Mouse (Mus musculus) C2C12 (cell line): Measurements from ENCODE around the gene Mybbp1a. TPM values are rescaled to one million over a fixed set of nuclear protein-coding genes. Genes with fewer than 3 reads are reported as not detected.

Experiments used
- H3K27me3 ChIP-seq: one replicate; pipeline ENCODE4 v1.6.1; 2011; ENCODE audit not compliant: control insufficient read depth, insufficient read depth, insufficient read length
- H3K36me3 ChIP-seq: one replicate; pipeline ENCODE4 v1.6.1; 2011; ENCODE audit not compliant: control insufficient read depth, insufficient read depth
- H3K4me3 ChIP-seq: one replicate; pipeline ENCODE4 v1.5.1; 2011; ENCODE audit warnings: mild to moderate bottlenecking, control low read depth; ENCODE audit not compliant: poor library complexity, insufficient read depth, severe bottlenecking
- H3K79me2 ChIP-seq: one replicate; pipeline ENCODE4 v1.6.1; 2011; ENCODE audit not compliant: control insufficient read depth, insufficient read depth
- H3K79me3 ChIP-seq: one replicate; pipeline ENCODE4 v1.6.1; 2011; ENCODE audit warnings: low read depth, control low read depth
- H3ac ChIP-seq: one replicate; pipeline ENCODE3; 2011; ENCODE audit warnings: low read depth; ENCODE audit not compliant: control insufficient read depth, insufficient read length
- CEBPB ChIP-seq: IDR thresholded peaks from one replicate; pipeline ENCODE4 v1.6.1; 2011; ENCODE audit warnings: low read depth, mild to moderate bottlenecking, control low read depth, moderate library complexity
- CTCF ChIP-seq: IDR thresholded peaks from one replicate; pipeline ENCODE4 v1.5.1; 2011; ENCODE audit not compliant: control insufficient read depth, insufficient read depth, insufficient read length
- FOSL1 ChIP-seq: IDR thresholded peaks from one replicate; pipeline ENCODE4 v1.8.0; 2011; ENCODE audit warnings: mild to moderate bottlenecking, low read length; ENCODE audit not compliant: poor library complexity, insufficient read depth, severe bottlenecking
- MAX ChIP-seq: IDR thresholded peaks from one replicate; pipeline ENCODE4 v1.6.1; 2011; ENCODE audit warnings: mild to moderate bottlenecking, control low read depth
- MYOD1 ChIP-seq: IDR thresholded peaks from one replicate; pipeline ENCODE4 v1.6.1; 2011; ENCODE audit warnings: low read depth; ENCODE audit not compliant: control insufficient read depth, insufficient read length
- MYOG ChIP-seq: IDR thresholded peaks from one replicate; pipeline ENCODE4 v1.6.1; 2011; ENCODE audit not compliant: control insufficient read depth, insufficient read length; ENCODE audit errors: extremely low read depth
- USF1 ChIP-seq: IDR thresholded peaks from one replicate; pipeline ENCODE4 v1.6.1; 2011; ENCODE audit warnings: low read depth, mild to moderate bottlenecking, control low read depth, moderate library complexity
- polyA plus RNA-seq: library from polyadenylated mRNA; unstranded; fragments of >200 nt; fragmentation: generic; extraction: Trizol; gene quantifications from one replicate; pipeline ENCODE4 v1.2.1, GENCODE M21; 2012; ENCODE audit warnings: missing spikeins

The Mybbp1a gene
- polyA plus RNA-seq, 1 experiment = 230 TPM

GRCm38 (mm10) chr11:72411093-72411921 is 29.8 kb upstream of the Mybbp1a start, which contains the start of gene Smtnl2:
Gene Smtnl2 (minus strand): TSS chr11:72411713.
- H3K4me3 ChIP-seq = no peak within 1 kb of the TSS
- H3K79me3 ChIP-seq = no peaks in the 10 kb centered on the region
- H3ac ChIP-seq = peak within 1 kb of the TSS; percentile 68
- no peaks in the 10 kb centered on the region for H3K36me3 ChIP-seq
- TF ChIP-seq MYOD1 = no peak
- no peak for TF ChIP-seq MAX
- TF ChIP-seq MYOG = no peak
- no peak for TF ChIP-seq CTCF
- TF ChIP-seq USF1 = no peak
- TF ChIP-seq FOSL1 = no peak
- no peak for TF ChIP-seq CEBPB
- H3K27me3 ChIP-seq = peaks cover 85% of the 10 kb centered on the region
- no peaks in the 10 kb centered on the region for H3K79me2 ChIP-seq

GRCm38 (mm10) chr11:72411945-72412344 is 29.2 kb upstream of the Mybbp1a start:
- Histone ChIP-seq H3K79me2 (no peaks in the 10 kb centered on the region), H3ac (no peak overlapping the region), H3K4me3 (no peak overlapping the region), H3K36me3 (no peaks in the 10 kb centered on the region), H3K79me3 (no peaks in the 10 kb centered on the region), H3K27me3 (peaks cover 80% of the 10 kb centered on the region)
- no peak for TF ChIP-seq CEBPB

GRCm38 (mm10) chr11:72413016-72413415 is 28.1 kb upstream of the Mybbp1a start:
- no peak for TF ChIP-seq MAX
- TF ChIP-seq CTCF = no peak
- no peak for TF ChIP-seq CEBPB
- no peak for TF ChIP-seq FOSL1
- TF ChIP-seq USF1 = no peak
- no peak for TF ChIP-seq MYOG
- no peak for TF ChIP-seq MYOD1
- Histone ChIP-seq H3K79me2 (no peaks in the 10 kb centered on the region), H3K79me3 (no peaks in the 10 kb centered on the region), H3ac (no peak overlapping the region), H3K4me3 (no peak overlapping the region), H3K27me3 (peaks cover 78% of the 10 kb centered on the region), H3K36me3 (no peaks in the 10 kb centered on the region)

GRCm38 (mm10) chr11:72413601-72414190 is 27.5 kb upstream of the Mybbp1a start:
- no peak overlapping the region for H3K4me3 ChIP-seq
- TF ChIP-seq CTCF (no peak), MYOG (no peak), MAX (no peak), USF1 (no peak), CEBPB (no peak), FOSL1 (no peak), MYOD1 (no peak)
- no peaks in the 10 kb centered on the region for H3K79me3 ChIP-seq
- H3ac ChIP-seq = no peak overlapping the region
- no peaks in the 10 kb centered on the region for H3K79me2 ChIP-seq
- H3K36me3 ChIP-seq = no peaks in the 10 kb centered on the region
- H3K27me3 ChIP-seq = peaks cover 79% of the 10 kb centered on the region

- TF ChIP-seq MYOD1 = no peak
- no peak for TF ChIP-seq USF1
- no peak for TF ChIP-seq FOSL1
- TF ChIP-seq MYOG = no peak
- TF ChIP-seq MAX = no peak
- no peak for TF ChIP-seq CTCF
- TF ChIP-seq CEBPB = no peak
- H3K79me3 ChIP-seq = no peaks in the 10 kb centered on the region
- no peaks in the 10 kb centered on the region for H3K36me3 ChIP-seq
- H3K4me3 ChIP-seq = no peak overlapping the region
- H3K79me2 ChIP-seq = no peaks in the 10 kb centered on the region
- H3ac ChIP-seq = no peak overlapping the region
- peaks cover 71% of the 10 kb centered on the region for H3K27me3 ChIP-seq
Measured at GRCm38 (mm10) chr11:72415155-72415554, 26.0 kb upstream of the Mybbp1a start.

- H3K27me3 ChIP-seq = peaks cover 57% of the 10 kb centered on the region
- TF ChIP-seq USF1 = no peak
- TF ChIP-seq CTCF = no peak
- no peak for TF ChIP-seq MAX
- no peak for TF ChIP-seq MYOD1
- no peak for TF ChIP-seq FOSL1
- TF ChIP-seq MYOG = no peak
- no peak for TF ChIP-seq CEBPB
- no peaks in the 10 kb centered on the region for H3K79me3 ChIP-seq
- no peak overlapping the region for H3K4me3 ChIP-seq
- no peaks in the 10 kb centered on the region for H3K79me2 ChIP-seq
- H3K36me3 ChIP-seq = no peaks in the 10 kb centered on the region
- no peak overlapping the region for H3ac ChIP-seq
Measured at GRCm38 (mm10) chr11:72416666-72417065, 24.5 kb upstream of the Mybbp1a start.
